Mouse (Mus musculus): Measurements from ENCODE around the gene Fam214a. TPM values are rescaled to one million over a fixed set of nuclear protein-coding genes. Genes with fewer than 3 reads are reported as not detected.

Gene Fam214a
- polyA plus RNA-seq, 1 experiment from 2014 or later, result 15.4 TPM

DNA sequence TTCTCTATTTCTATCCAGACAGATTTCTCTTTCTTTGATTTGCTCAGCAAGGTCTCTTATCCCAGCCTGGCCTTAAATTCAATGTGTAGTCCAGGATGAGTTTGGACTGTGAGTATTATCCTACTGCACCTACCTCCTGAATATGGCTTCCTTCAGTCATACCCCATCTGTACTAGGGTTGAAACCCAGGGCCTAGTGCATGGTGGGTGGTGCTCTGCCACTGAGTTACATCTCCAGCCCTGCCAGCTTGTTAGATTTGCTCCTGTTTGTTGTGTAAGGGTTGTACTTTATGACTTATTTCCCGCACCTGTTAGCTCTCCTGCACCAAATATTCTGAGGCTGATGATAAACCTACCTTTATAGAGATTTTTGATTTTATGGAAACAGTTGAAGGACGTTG lies 90.5 kb downstream of the Fam214a start:
- Histone ChIP-seq H3K4me3 (replicated peaks; ENCODE audit: low read depth, low read length) (no peak overlapping the region), H3K4me2 (ENCODE audit: low read length) (no peak overlapping the region), H3K27me3 (ENCODE audit: insufficient read depth, low read length) (no peaks in the 10 kb centered on the region), H3K4me1 (replicated peaks; ENCODE audit: insufficient read depth, low read length) (0 out of 2 replicates have a peak, but pooled peaks cover 4% of the 10 kb centered on the region), H3K9me3 (replicated peaks; ENCODE audit: low read length) (no peaks in the 10 kb centered on the region), H3K27ac (no peak overlapping the region), H3K9ac (ENCODE audit: low read depth, low read length) (no peak overlapping the region), H3K36me3 (ENCODE audit: insufficient read depth, low read length) (no peaks in the 10 kb centered on the region)
- TF ChIP-seq CTCF (IDR thresholded peaks at IDR 0.05; ENCODE audit: low read depth), result no peak
- no peak for ATAC-seq (replicated peaks; ENCODE audit: low FRiP score, low read depth)
- no peak for DNase-seq (ENCODE audit: low spot score)
- 82% methylated on average over 2 of the region's 2 CpGs for WGBS

DNA sequence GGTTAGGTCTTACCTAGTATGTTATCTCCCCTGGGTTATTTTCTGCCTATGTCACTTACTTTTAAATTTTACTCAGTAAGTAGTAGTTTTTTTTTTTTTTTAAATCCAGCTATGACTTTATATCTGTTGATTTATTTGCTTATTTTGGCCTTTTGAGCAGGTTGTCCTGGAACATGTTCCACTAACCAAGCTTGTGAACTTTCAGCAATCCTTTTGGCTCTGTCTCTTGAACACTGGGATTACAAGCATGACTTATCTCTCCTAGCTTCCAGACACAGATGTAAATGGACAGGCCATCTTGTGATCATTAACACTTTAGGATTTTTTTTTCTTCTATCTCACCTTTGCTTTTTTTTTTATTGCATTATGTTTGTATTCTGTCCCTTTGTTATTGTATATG lies 94.4 kb downstream of the Fam214a start:
- Histone ChIP-seq H3K9ac (ENCODE audit: low read depth, low read length) (no peak overlapping the region), H3K4me2 (ENCODE audit: low read length) (no peak overlapping the region), H3K27me3 (ENCODE audit: insufficient read depth, low read length) (no peaks in the 10 kb centered on the region), H3K27ac (no peak overlapping the region), H3K9me3 (replicated peaks; ENCODE audit: low read length) (no peaks in the 10 kb centered on the region), H3K4me3 (replicated peaks; ENCODE audit: low read depth, low read length) (no peak overlapping the region), H3K36me3 (ENCODE audit: insufficient read depth, low read length) (no peaks in the 10 kb centered on the region), H3K4me1 (replicated peaks; ENCODE audit: insufficient read depth, low read length) (no peaks in the 10 kb centered on the region)
- ATAC-seq (replicated peaks; ENCODE audit: low FRiP score, low read depth) (no peak), DNase-seq (ENCODE audit: low spot score) (no peak)
- no peak for TF ChIP-seq CTCF (IDR thresholded peaks at IDR 0.05; ENCODE audit: low read depth)

DNA sequence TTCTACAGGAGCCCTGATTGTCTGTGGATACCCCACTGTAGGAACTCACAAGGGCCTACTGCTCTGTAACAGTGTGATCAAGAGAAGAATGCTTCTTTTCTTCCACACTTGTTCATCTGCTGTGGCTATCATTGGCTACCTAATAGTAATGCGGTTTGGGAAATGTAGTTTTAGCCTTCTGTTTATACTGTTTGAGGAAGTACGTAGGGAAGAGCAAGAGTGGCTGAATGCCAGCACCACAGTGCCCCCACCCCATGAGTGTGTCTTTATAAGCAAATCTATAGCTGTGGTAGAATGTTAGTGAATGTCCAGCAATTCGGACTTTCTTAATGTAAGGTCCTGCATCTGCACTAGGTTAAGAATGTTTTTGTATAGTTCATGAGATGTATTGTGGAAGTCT lies 96.4 kb downstream of the Fam214a start:
- ATAC-seq (replicated peaks; ENCODE audit: low FRiP score, low read depth) (no peak), DNase-seq (ENCODE audit: low spot score) (no peak)
- Histone ChIP-seq H3K27me3 (ENCODE audit: insufficient read depth, low read length) (no peaks in the 10 kb centered on the region), H3K36me3 (ENCODE audit: insufficient read depth, low read length) (no peaks in the 10 kb centered on the region), H3K9me3 (replicated peaks; ENCODE audit: low read length) (no peaks in the 10 kb centered on the region), H3K9ac (ENCODE audit: low read depth, low read length) (no peak overlapping the region), H3K4me1 (replicated peaks; ENCODE audit: insufficient read depth, low read length) (no peaks in the 10 kb centered on the region), H3K4me3 (replicated peaks; ENCODE audit: low read depth, low read length) (no peak overlapping the region), H3K27ac (no peak overlapping the region), H3K4me2 (ENCODE audit: low read length) (no peak overlapping the region)
- no peak for TF ChIP-seq CTCF (IDR thresholded peaks at IDR 0.05; ENCODE audit: low read depth)
- 76% methylated on average over 3 of the region's 3 CpGs for WGBS

DNA sequence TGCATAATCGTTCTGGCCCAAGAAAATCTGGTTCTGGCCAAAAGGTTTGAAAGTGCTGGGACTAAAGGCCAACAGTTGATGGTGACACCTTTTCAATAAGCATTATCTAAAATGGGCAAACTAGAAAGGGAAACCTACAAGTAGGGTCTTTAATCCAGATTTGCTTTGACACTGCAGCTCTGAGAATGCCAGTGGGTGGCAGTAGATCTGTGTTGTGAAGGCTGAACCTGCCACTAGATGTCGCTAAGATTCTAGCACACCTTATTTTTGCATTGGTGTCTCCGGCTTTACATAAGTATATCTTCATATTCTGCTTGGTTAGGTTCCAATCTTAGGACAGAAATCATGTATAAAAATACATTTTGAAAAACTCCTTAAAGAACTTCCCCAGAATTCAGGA lies 97.3 kb downstream of the Fam214a start:
- Histone ChIP-seq H3K4me3 (replicated peaks; ENCODE audit: low read depth, low read length) (no peak overlapping the region), H3K4me2 (ENCODE audit: low read length) (no peak overlapping the region), H3K4me1 (replicated peaks; ENCODE audit: insufficient read depth, low read length) (no peaks in the 10 kb centered on the region), H3K36me3 (ENCODE audit: insufficient read depth, low read length) (no peaks in the 10 kb centered on the region), H3K9me3 (replicated peaks; ENCODE audit: low read length) (no peaks in the 10 kb centered on the region), H3K9ac (ENCODE audit: low read depth, low read length) (no peak overlapping the region), H3K27me3 (ENCODE audit: insufficient read depth, low read length) (no peaks in the 10 kb centered on the region), H3K27ac (no peak overlapping the region)
- ATAC-seq (replicated peaks; ENCODE audit: low FRiP score, low read depth), result no peak
- TF ChIP-seq CTCF (IDR thresholded peaks at IDR 0.05; ENCODE audit: low read depth), result peak; percentile 98
- DNase-seq (ENCODE audit: low spot score), result peak; percentile 82
- WGBS, result 32% methylated on average over 3 of the region's 3 CpGs

DNA sequence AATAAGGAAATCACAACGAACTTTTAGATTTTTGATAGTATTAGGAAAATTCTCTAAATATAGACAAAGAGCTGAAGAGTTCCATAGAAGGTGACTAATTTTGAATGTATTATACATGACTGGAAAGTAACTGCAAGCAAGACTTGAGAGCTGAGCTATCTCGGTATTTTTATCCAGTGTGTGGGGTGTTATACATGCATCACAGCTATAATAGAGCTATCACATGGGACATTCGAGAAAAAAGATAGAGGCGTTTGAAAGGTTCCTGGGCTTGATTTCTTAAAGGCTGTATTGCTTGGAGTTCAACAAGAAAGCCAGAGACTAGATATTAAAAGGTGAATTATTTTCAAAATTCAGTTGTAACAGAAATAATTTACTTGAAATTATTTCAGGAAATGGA lies 99.2 kb downstream of the Fam214a start:
- Histone ChIP-seq H3K9ac (ENCODE audit: low read depth, low read length) (no peak overlapping the region), H3K9me3 (replicated peaks; ENCODE audit: low read length) (no peaks in the 10 kb centered on the region), H3K4me3 (replicated peaks; ENCODE audit: low read depth, low read length) (no peak overlapping the region), H3K27me3 (ENCODE audit: insufficient read depth, low read length) (no peaks in the 10 kb centered on the region), H3K36me3 (ENCODE audit: insufficient read depth, low read length) (peaks cover 4% of the 10 kb centered on the region; the same call in 1 of the 2 replicates), H3K4me2 (ENCODE audit: low read length) (no peak overlapping the region), H3K27ac (no peak overlapping the region), H3K4me1 (replicated peaks; ENCODE audit: insufficient read depth, low read length) (no peaks in the 10 kb centered on the region)
- ATAC-seq (replicated peaks; ENCODE audit: low FRiP score, low read depth) (no peak), DNase-seq (ENCODE audit: low spot score) (no peak)
- TF ChIP-seq CTCF (IDR thresholded peaks at IDR 0.05; ENCODE audit: low read depth), result no peak
- WGBS, result 86% methylated on average over 4 of the region's 4 CpGs

DNA sequence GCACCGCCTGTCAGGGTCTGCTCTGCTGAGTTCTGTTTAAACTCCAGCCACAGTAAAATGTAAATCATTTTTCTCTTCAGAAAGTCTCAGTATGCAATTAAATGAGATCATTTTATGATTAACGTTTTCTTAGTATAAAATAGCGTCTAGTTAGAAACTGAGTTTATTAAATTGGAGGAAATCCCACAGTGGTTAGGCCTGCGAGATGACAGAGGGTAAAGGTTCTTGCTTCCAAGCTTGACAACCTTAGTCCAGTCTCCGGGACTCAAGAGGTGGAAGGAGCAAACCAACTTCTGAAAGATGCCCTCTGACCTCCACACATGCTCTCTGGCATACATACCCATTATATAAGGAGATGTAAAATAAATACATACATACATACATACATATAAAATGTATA lies 102.4 kb downstream of the Fam214a start:
- Histone ChIP-seq H3K9ac (ENCODE audit: low read depth, low read length) (no peak overlapping the region), H3K27ac (no peak overlapping the region), H3K4me3 (replicated peaks; ENCODE audit: low read depth, low read length) (no peak overlapping the region), H3K4me2 (ENCODE audit: low read length) (no peak overlapping the region), H3K27me3 (ENCODE audit: insufficient read depth, low read length) (no peaks in the 10 kb centered on the region), H3K4me1 (replicated peaks; ENCODE audit: insufficient read depth, low read length) (no peaks in the 10 kb centered on the region), H3K9me3 (replicated peaks; ENCODE audit: low read length) (no peaks in the 10 kb centered on the region), H3K36me3 (ENCODE audit: insufficient read depth, low read length) (peaks cover 14% of the 10 kb centered on the region; the same call in 1 of the 2 replicates)
- DNase-seq (ENCODE audit: low spot score), result no peak
- ATAC-seq (replicated peaks; ENCODE audit: low FRiP score, low read depth), result no peak
- TF ChIP-seq CTCF (IDR thresholded peaks at IDR 0.05; ENCODE audit: low read depth), result no peak
- 79% methylated on average over 5 of the region's 5 CpGs for WGBS

DNA sequence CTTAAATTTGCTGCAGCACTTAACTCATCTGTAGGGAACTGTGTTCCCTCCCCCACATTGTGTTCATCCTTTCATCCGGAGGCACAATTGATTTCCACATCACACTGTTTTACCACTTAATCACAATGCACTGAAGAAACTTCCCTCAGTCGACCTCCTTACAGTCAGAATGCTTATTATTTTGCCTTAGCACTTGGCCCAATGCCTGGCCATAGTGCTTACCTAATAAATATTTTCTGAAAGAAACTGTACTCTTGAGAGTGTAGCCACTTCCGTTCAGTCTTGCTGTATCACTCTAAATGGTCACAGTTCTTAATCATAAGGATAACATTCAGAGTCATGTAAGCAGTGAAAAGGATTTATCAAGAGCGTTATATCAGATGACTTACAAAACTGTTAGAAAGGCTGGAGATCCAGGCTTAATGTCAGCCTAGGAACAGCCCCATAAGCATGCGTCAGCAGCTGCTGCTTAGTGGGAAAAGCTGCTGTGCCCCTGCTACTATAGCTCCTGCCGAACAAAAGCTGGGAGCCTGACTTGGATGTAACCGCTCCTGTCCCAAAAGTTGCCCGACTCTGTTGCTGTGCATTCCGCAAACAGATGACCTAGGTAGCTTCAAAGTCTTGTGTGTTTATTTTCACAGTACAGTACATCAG lies 112.1 kb downstream of the Fam214a start:
- no peak for TF ChIP-seq CTCF (IDR thresholded peaks at IDR 0.05; ENCODE audit: low read depth)
- ATAC-seq (replicated peaks; ENCODE audit: low FRiP score, low read depth) (no peak), DNase-seq (ENCODE audit: low spot score) (peak; percentile 65)
- Histone ChIP-seq H3K4me3 (replicated peaks; ENCODE audit: low read depth, low read length) (no peak overlapping the region), H3K27ac (no peak overlapping the region), H3K9ac (ENCODE audit: low read depth, low read length) (no peak overlapping the region), H3K27me3 (ENCODE audit: insufficient read depth, low read length) (no peaks in the 10 kb centered on the region), H3K9me3 (replicated peaks; ENCODE audit: low read length) (no peaks in the 10 kb centered on the region), H3K36me3 (ENCODE audit: insufficient read depth, low read length) (no peaks in the 10 kb centered on the region), H3K4me2 (ENCODE audit: low read length) (no peak overlapping the region), H3K4me1 (replicated peaks; ENCODE audit: insufficient read depth, low read length) (no peaks in the 10 kb centered on the region)
- WGBS, result 51% methylated on average over 9 of the region's 9 CpGs

Data from kidney, postnatal 0 days (tissue).